Mouse (Mus musculus) heart, embryonic 15.5 days (tissue): ENCODE measurements around the gene Stim1. TPM values are rescaled to one million over a fixed set of nuclear protein-coding genes. Genes with fewer than 3 reads are reported as not detected.
"Not testable (repeated sequence)": the region's sequence is repeated elsewhere in the genome, so short reads cannot be mapped to it uniquely, and the experiment has no call there.

Experiments
- ATAC-seq: fragments of 200-750 bp; cut with Nextera tagmentation; replicated peaks from 2 replicates; pipeline ENCODE4 v1.8.0; 2017; ENCODE audit warnings: low read depth, moderate TSS enrichment; ENCODE audit not compliant: insufficient number of reproducible peaks, insufficient read depth, low FRiP score
- H3K27ac ChIP-seq: fragments of 300-500 bp; sonication (generic); 2 replicates; pipeline ENCODE4 v1.5.1; 2015; ENCODE audit warnings: mild to moderate bottlenecking, inconsistent platforms
- H3K27me3 ChIP-seq: fragments of 300-500 bp; sonication (generic); 2 replicates; pipeline ENCODE4 v1.6.1; 2015; ENCODE audit warnings: inconsistent platforms
- H3K36me3 ChIP-seq: fragments of 300-500 bp; sonication (generic); 2 replicates; pipeline ENCODE4 v1.6.1; 2015; ENCODE audit warnings: mild to moderate bottlenecking, inconsistent platforms
- H3K4me1 ChIP-seq: fragments of 300-500 bp; sonication (generic); replicated peaks from 2 replicates; pipeline ENCODE4 v1.6.1; 2015; ENCODE audit warnings: inconsistent platforms
- H3K4me2 ChIP-seq: fragments of 300-500 bp; sonication (generic); 2 replicates; pipeline ENCODE4 v1.6.1; 2015; ENCODE audit warnings: inconsistent platforms, mild to moderate bottlenecking, moderate library complexity
- H3K4me3 ChIP-seq: fragments of 300-500 bp; sonication (generic); 2 replicates; pipeline ENCODE4 v1.5.1; 2015; ENCODE audit warnings: mild to moderate bottlenecking, inconsistent platforms
- H3K9ac ChIP-seq: fragments of 300-500 bp; sonication (generic); 2 replicates; pipeline ENCODE4 v1.6.1; 2015; ENCODE audit warnings: mild to moderate bottlenecking, inconsistent platforms
- H3K9me3 ChIP-seq: fragments of 300-500 bp; sonication (generic); replicated peaks from 2 replicates; pipeline ENCODE4 v1.6.1; 2016; ENCODE audit warnings: inconsistent platforms
- WGBS: fragments of 180-500 bp; shearing (Covaris S2); methylation state at CpG from one replicate; pipeline ENCODE4 v1.1.7; 2015; ENCODE audit warnings: mixed read lengths; 5-methylcytosine and 5-hydroxymethylcytosine counted together
- polyA plus RNA-seq: library from polyadenylated mRNA; unstranded; fragments of >200 nt; fragmentation: Nextera tagmentation; extraction: Ambion mirVana; gene quantifications from 2 replicates; pipeline ENCODE4 v1.2.1, GENCODE M21; 2015

Stim1 gene
- polyA plus RNA-seq, 1 experiment from 2014 or later, result 14.7 TPM

DNA sequence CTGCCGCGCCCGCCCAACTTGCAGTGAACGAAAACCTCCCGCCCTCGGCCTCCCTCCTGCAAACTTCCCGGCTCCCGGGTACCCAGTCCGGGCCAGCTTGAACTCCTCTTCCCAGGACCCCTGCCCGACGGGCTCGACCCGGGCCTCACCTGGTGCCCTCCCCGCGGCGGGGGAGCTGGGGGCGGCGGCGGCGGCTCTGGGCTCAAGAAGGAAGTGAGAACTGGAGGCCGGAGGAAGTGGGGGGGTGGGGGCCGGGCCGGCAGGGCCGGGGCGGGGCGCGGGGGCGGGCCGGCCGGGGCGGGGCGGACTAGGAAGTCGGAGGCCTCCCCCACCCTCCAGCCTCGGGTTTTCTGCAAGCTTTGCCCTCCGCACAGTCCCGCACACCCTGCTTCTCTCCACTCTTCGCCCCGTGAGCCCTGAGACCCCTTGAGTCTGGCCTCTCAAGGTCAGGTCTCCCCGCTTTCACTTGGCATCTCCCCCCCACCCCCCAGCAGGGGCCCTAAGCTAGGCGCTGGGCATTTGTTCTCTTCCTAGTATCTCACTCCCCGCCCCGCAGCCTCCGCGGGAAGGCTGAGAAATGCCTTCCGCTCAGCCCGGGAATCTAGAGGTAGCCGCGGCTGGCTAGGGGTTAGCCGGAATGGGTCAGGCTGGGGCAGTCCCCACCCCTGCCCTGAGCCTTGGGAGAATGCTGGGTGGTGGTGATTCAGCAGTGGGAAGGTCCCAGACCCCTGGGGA, 17.5 kb upstream of the Stim1 start:
- ATAC-seq, result peak; percentile 85
- peak overlapping the region; percentile 96 for H3K9ac ChIP-seq
- no peaks in the 10 kb centered on the region for H3K9me3 ChIP-seq
- peaks cover 41% of the 10 kb centered on the region for H3K4me1 ChIP-seq
- WGBS, result under 1% methylated on average over 47 of the region's 49 CpGs
- peak overlapping the region; percentile 97 for H3K27ac ChIP-seq
- 0 out of 2 replicates have a peak, but pooled peaks cover under 1% of the 10 kb centered on the region for H3K27me3 ChIP-seq
- H3K4me2 ChIP-seq, result peak overlapping the region; percentile 79
- peak overlapping the region; percentile 93 for H3K4me3 ChIP-seq
- no peaks in the 10 kb centered on the region for H3K36me3 ChIP-seq

DNA sequence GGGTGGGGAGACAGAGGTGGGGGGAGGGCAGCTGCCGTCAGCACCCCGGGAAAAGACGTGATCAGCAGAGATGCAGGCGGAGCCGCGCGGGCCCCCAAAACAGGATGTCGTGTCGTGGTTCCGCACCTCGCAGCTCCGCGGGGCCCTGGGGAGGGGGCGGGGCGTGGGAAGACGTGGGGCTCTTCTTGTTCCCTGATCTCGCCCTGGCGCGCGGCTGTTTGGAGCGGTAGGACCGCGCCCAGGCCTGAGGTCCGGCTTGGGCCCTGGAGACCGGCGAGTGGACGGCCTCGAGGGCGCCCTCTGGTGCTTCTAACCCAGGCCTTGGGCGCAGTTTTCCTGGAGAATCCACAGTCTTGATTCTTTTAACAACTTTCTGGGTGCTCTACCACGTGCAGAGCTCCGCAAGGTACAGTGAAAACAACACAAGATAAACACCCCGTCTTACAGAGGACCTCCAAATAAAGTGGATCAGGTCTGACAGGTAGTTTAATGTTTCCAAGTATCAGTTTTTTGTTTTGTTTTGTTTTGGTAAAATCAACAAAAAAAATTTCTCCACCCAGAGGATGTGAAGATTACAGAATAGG, 16.9 kb upstream of the Stim1 start:
- peak overlapping the region; percentile 96 for H3K9ac ChIP-seq
- H3K4me2 ChIP-seq, result peak overlapping the region; percentile 79
- under 1% methylated on average over 31 of the region's 33 CpGs for WGBS
- peaks cover 34% of the 10 kb centered on the region for H3K4me1 ChIP-seq
- peak overlapping the region; percentile 93 for H3K4me3 ChIP-seq
- H3K27ac ChIP-seq, result peak overlapping the region; percentile 97
- peaks cover 4% of the 10 kb centered on the region; the same call in 1 of the 2 replicates for H3K27me3 ChIP-seq
- H3K36me3 ChIP-seq, result no peaks in the 10 kb centered on the region
- H3K9me3 ChIP-seq, result no peaks in the 10 kb centered on the region
- peak; percentile 81 for ATAC-seq

DNA sequence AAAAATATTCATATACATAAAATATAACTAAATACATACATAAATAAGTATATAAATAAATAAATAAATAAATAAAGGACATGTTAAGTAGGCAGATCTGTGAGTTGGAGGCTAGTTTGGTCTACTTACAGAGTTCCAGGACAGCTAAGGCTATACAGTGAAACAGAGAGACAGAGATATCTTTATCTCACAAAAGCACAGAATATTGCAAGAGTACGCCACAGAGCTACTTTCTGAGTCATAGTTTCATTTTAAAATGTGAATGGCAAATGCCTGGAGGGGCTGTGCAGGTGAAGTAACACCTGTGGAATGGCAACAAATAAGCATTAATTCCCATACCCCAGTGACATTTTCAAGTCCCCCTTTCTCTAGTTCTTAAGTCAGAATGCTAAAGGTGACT, 14.0 kb upstream of the Stim1 start:
- H3K4me3 ChIP-seq, result no peak overlapping the region
- H3K9ac ChIP-seq, result no peak overlapping the region
- 76% methylated on average over 1 of the region's 1 CpGs for WGBS
- peaks cover 14% of the 10 kb centered on the region; the same call in 1 of the 2 replicates for H3K27me3 ChIP-seq
- peaks cover 5% of the 10 kb centered on the region for H3K4me1 ChIP-seq
- H3K27ac ChIP-seq, result no peak overlapping the region
- no peaks in the 10 kb centered on the region for H3K9me3 ChIP-seq
- no peaks in the 10 kb centered on the region for H3K36me3 ChIP-seq
- no peak overlapping the region for H3K4me2 ChIP-seq
- ATAC-seq, result no peak

DNA sequence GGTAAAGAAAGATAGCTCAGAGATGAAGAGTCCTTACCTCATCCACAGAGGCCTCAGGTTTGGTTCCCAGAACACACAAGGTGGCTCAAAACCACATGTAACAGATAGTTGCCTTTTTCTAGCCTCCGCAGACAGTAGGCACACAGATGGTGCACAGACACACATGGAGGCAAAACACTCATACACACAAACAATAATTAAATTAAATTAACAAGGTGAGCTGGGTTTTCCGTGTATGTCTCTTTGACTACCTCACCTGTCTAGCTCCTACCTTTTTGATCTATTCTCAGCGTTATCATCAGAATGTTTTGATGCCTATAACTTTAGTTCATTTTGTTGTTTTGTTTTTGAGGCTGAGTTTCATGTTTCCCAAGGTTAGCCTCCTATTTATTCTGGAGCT, 11.7 kb upstream of the Stim1 start, which contains the start of gene Rhog:
Gene Rhog (minus strand): TSS at position 101 of the 400 bp plus-strand sequence.
- no peak within 1 kb of the TSS for H3K4me2 ChIP-seq
- H3K27me3 ChIP-seq, result peaks cover 14% of the 10 kb centered on the region; the same call in 1 of the 2 replicates
- H3K4me1 ChIP-seq, result no peaks in the 10 kb centered on the region; the same call in 1 of the 2 replicates
- no peaks in the 10 kb centered on the region for H3K9me3 ChIP-seq
- 72% methylated on average over 3 of the region's 3 CpGs for WGBS
- H3K9ac ChIP-seq, result no peak within 1 kb of the TSS
- no peak within 1 kb of the TSS for H3K4me3 ChIP-seq
- ATAC-seq, result no peak
- H3K36me3 ChIP-seq, result no peaks in the 10 kb centered on the region
- H3K27ac ChIP-seq, result no peak within 1 kb of the TSS

DNA sequence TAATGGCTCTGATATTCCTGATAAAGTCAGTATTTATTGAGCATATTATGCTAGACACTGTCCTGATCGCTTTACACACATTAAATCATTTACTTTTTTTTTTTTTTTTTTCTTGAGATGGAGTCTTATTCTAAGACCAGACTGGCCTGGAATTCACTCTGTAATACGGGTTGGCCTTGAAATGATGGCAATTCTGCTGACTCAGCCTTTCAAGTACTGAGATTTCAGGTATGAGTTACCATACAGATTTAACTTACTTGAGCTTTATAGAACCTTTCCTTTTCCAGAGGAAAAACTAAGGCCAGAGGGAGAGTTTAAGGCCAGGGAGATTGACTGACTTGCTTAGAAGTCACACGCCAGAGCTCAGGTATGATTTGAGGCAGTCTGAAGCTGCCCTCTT, 11.0 kb upstream of the Stim1 start:
- Histone ChIP-seq H3K4me1 (no peaks in the 10 kb centered on the region), H3K9me3 (no peaks in the 10 kb centered on the region), H3K9ac (no peak overlapping the region), H3K27ac (no peak overlapping the region), H3K4me3 (no peak overlapping the region), H3K27me3 (peaks cover 14% of the 10 kb centered on the region; the same call in 1 of the 2 replicates), H3K4me2 (no peak overlapping the region), H3K36me3 (no peaks in the 10 kb centered on the region)
- whole genome bisulfite sequencing, result 74% methylated on average over 3 of the region's 3 CpGs
- no peak for ATAC-seq

DNA sequence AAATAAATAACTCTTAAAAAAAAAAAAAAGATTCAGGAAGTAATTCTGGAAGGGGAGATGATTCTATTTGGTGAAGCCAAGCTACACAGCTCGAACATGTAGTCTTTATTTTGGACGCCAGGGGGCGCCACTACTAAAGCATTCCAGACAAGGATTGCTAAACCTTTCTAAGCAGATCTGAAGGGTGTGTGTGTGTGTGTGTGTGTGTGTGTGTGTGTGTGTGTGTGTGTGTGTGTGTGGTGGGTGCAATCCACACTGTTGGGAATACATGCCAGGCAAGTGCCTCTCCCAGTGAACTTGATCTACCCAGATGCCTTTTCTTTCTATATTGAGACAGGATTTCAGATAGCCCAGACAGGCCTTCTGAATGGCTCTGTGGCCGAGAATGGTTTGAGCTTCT, 9.4 kb upstream of the Stim1 start:
- no peak for ATAC-seq
- Histone ChIP-seq H3K36me3 (no peaks in the 10 kb centered on the region), H3K4me1 (no peaks in the 10 kb centered on the region), H3K27me3 (peaks cover 14% of the 10 kb centered on the region; the same call in 1 of the 2 replicates), H3K27ac (no peak overlapping the region), H3K4me2 (no peak overlapping the region), H3K9me3 (no peaks in the 10 kb centered on the region), H3K9ac (no peak overlapping the region), H3K4me3 (no peak overlapping the region)
- 12% methylated on average over 4 of the region's 4 CpGs for WGBS

DNA sequence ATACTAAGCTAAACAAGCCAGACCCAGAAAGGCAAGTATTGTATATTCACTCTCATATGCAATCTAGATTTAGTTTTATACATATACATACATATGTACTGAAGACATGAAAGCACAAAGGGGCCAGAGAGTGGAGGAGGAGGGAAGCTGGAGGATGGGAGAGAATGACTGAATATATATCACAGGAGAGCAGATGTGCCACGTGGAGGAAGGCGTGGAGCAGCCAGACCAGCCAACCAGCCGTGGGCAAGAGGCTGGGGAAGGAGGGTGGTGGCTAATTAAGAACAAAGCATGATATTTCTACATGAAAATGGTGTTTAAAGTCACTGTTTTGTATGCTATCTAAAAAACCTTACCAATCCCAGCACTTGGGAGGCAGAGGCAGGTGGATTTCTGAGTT, 8.9 kb upstream of the Stim1 start:
- ATAC-seq, result no peak
- Histone ChIP-seq H3K4me2 (no peak overlapping the region), H3K4me1 (no peaks in the 10 kb centered on the region), H3K27me3 (peaks cover 14% of the 10 kb centered on the region; the same call in 1 of the 2 replicates), H3K4me3 (no peak overlapping the region), H3K9me3 (no peaks in the 10 kb centered on the region), H3K27ac (no peak overlapping the region), H3K36me3 (no peaks in the 10 kb centered on the region), H3K9ac (no peak overlapping the region)
- 71% methylated on average over 3 of the region's 3 CpGs for WGBS

DNA sequence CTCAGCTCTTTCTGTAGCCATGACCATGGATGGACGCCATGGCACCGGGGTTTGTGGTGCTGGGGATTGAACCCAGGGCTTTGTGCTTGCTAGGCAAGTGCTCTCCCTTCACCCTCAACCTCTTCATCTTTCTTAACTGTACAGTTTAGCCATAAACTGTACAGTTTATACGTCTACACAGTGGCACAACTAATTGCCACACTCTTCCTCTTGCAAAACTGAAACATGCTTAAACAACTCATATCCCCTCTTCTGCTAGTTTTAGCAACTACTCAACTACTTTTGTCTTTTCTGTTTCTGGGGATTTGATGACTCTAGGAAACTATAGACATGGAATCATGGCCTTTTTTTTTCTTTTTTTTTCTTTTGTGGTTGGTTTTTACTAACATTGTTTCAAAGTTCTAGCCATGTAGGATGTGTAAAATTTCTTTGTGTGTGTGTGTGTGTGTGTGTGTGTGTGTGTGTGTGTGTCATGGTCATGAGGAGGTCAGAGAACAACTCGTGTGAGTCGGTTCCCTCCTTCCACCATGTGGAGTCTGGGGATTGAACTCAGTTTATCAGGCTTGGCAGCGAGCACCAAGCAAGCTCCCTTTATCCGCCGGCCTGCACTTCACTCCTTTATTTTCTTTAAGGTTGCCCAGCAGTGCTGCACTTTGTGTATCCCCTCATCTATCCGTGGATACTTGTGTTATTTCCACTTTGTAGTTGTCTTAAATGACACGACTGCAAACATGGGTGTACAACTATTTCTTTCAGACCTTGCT, 7.7 kb upstream of the Stim1 start:
- H3K4me2 ChIP-seq, result no peak overlapping the region
- WGBS, result 77% methylated on average over 10 of the region's 10 CpGs
- H3K4me1 ChIP-seq, result no peaks in the 10 kb centered on the region
- no peak overlapping the region for H3K27ac ChIP-seq
- no peaks in the 10 kb centered on the region for H3K9me3 ChIP-seq
- no peak overlapping the region for H3K9ac ChIP-seq
- ATAC-seq, result no peak
- H3K36me3 ChIP-seq, result no peaks in the 10 kb centered on the region
- peaks cover 21% of the 10 kb centered on the region; the same call in 1 of the 2 replicates for H3K27me3 ChIP-seq
- H3K4me3 ChIP-seq, result no peak overlapping the region

DNA sequence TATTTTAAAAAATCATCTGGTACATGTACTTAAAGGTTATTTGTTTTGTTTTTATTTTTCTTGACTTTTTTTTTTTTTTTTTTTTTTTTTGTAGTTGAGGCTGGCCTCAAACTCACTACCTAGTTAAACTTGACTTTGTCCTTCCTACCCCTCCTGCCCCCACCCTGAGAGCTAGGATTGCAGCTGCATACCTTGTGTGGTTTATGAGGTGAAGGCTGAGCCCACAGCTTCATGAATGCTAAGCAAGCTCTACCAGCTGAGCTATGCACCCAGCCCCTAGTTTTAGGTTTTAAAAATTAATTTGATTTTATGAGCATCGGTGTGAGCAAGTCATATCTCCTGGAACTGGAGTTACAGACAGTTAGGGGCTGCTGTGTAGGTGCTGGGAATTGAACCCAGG, 7.1 kb upstream of the Stim1 start:
- ATAC-seq, result no peak

DNA sequence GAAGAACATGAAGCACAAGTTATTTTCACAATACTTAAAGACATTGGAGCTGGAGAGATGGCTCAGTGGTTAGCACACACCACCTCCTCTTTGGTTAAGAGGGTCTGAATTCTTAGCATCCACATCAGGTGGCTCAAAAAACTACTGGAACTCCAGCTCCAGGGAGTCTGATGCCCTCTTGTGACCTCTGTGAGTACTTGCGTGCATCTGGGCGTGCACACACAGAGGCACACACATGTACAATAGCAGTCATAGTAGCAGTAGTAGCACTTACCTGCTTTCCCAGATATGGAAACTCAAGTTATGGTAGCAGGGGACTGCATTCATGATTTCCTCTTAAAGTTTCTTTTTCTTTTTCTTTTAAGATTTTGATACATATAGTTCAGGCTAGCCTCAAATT, 4.6 kb upstream of the Stim1 start:
- Histone ChIP-seq H3K36me3 (no peaks in the 10 kb centered on the region), H3K27me3 (peaks cover 14% of the 10 kb centered on the region; the same call in 1 of the 2 replicates), H3K9me3 (no peaks in the 10 kb centered on the region), H3K4me1 (peaks cover under 1% of the 10 kb centered on the region; the same call in 1 of the 2 replicates), H3K27ac (no peak overlapping the region), H3K9ac (no peak overlapping the region), H3K4me2 (no peak overlapping the region), H3K4me3 (no peak overlapping the region)
- 95% methylated on average over 2 of the region's 2 CpGs for WGBS
- no peak for ATAC-seq

More for the DNA sequence above, 7.1 kb upstream of the Stim1 start:
- Histone ChIP-seq H3K4me1 (no peaks in the 10 kb centered on the region), H3K4me2 (no peak overlapping the region), H3K27me3 (peaks cover 23% of the 10 kb centered on the region), H3K4me3 (no peak overlapping the region), H3K36me3 (no peaks in the 10 kb centered on the region), H3K9ac (no peak overlapping the region), H3K27ac (no peak overlapping the region), H3K9me3 (no peaks in the 10 kb centered on the region)
- WGBS, result 93% methylated on average over 1 of the region's 1 CpGs

DNA sequence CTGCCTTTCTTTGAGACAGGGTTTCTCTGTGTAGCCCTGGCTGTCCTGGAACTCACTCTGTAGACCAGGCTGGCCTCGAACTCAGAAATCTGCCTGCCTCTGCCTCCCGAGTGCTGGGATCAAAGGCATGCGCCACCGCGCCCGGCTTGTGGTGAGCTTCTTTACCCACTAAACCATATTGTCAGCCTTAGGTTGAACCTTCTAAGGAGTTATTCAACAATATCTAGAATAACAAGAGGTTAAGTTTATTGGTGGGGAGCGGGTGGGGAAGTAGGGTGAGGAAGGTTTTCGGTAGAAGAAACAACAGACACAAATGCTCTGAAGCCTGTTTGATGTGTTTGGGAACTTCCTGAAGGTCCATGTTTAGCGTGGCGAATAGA, 1.6 kb upstream of the Stim1 start:
- ATAC-seq, H3K4me2 ChIP-seq, H3K27ac ChIP-seq, H3K9ac ChIP-seq, H3K4me3 ChIP-seq, H3K9me3 ChIP-seq, H3K36me3 ChIP-seq: not testable (repeated sequence)
- H3K4me1 ChIP-seq, result peaks cover 13% of the 10 kb centered on the region
- peaks cover 14% of the 10 kb centered on the region; the same call in 1 of the 2 replicates for H3K27me3 ChIP-seq
- 88% methylated on average over 10 of the region's 10 CpGs for WGBS
